Mouse (Mus musculus): ENCODE data around the gene Spint2.

DNA sequence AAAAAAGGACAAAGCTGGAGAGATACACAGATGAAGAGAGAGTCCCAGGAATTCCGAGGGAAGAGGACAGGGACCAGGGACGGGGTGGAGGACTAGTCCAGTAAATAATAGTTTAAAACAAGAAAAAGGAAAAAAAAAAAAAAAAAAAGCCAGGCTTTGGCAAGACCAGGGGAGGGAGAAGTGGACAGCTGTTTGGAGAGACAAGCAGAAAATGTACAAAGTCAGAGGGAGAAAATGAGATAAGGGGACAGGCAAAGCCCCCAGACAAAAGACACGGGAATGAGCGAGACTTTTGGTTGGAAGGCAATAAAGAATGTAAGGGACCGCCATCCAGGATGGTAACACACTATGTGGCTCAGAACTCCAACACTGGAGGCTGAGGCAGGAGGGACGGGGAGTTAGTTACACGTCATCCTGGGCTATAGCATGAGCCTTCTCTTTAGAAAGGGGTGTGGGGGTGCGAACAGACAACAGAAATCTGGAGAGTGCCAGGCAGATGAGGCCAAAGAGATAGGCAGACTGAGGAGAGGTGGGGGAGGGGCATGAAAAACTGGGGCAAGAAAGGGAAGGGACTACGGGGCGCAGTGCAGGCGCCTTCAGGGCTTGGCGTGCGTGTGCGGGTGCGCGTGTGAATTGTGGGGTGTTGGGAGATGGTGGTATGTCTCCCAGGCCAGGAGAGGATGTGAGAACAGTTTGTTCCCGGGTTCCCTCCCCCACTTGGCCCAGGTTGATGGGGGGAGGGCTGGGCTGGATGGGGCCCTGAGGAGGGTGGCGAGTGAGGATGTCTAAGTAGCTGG, 36.6 kb upstream of the Spint2 start:
- TF ChIP-seq CTCF (IDR thresholded peaks at IDR 0.05; ENCODE audit: extremely low read depth, insufficient read depth, insufficient read length, insufficient replicate concordance) (no peak), POLR2A (IDR thresholded peaks at IDR 0.05; ENCODE audit: low read depth, low read length) (no peak)
